Mouse (Mus musculus): ENCODE results near the gene Psat1.

DNA sequence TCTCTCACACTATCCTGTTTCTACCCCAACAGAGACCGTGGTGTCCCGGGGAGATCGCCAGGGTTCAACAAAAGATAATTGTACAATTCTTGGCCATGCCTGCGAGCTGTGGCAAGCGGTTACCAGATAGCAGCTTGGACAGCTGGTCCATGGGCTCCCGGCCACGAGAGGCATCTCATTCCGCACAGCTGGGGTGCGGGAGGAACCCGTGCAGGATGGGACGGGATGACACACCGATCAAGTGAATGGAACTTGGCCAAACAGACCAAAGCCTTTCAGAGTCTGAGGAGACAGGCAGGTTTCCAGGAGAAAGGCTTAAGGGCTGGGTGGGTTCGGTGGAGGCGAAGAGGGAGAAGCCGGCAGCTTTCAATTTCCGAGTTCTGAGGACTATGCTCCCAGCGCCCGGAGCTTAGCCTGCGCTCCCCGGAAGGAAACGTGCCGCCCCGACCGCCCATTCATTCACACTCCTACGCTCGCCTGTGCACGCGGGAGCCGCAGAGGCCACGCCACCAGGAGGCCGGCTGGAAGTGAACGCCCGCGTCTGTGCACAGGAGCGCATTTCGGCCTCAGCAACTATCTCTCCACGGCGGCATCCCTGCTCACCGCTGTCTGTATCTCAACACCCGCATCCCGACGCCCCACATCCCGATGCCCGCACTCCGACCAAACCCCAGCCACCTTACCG is 22.8 kb downstream of the Psat1 start:
- TF ChIP-seq CTCF (IDR thresholded peaks at IDR 0.05; ENCODE audit: low read depth): peak; percentile 42
- TF ChIP-seq EP300 (IDR thresholded peaks at IDR 0.05; ENCODE audit: low read depth): no peak

Measured in liver, embryonic 14.5 days (tissue).